Mouse (Mus musculus): Measurements from ENCODE around the gene Cc2d2a. TPM values are rescaled to one million over a fixed set of nuclear protein-coding genes. Genes with fewer than 3 reads are reported as not detected.

Cc2d2a gene
- polyA plus RNA-seq, 1 experiment from 2014 or later = 1.6 TPM

DNA sequence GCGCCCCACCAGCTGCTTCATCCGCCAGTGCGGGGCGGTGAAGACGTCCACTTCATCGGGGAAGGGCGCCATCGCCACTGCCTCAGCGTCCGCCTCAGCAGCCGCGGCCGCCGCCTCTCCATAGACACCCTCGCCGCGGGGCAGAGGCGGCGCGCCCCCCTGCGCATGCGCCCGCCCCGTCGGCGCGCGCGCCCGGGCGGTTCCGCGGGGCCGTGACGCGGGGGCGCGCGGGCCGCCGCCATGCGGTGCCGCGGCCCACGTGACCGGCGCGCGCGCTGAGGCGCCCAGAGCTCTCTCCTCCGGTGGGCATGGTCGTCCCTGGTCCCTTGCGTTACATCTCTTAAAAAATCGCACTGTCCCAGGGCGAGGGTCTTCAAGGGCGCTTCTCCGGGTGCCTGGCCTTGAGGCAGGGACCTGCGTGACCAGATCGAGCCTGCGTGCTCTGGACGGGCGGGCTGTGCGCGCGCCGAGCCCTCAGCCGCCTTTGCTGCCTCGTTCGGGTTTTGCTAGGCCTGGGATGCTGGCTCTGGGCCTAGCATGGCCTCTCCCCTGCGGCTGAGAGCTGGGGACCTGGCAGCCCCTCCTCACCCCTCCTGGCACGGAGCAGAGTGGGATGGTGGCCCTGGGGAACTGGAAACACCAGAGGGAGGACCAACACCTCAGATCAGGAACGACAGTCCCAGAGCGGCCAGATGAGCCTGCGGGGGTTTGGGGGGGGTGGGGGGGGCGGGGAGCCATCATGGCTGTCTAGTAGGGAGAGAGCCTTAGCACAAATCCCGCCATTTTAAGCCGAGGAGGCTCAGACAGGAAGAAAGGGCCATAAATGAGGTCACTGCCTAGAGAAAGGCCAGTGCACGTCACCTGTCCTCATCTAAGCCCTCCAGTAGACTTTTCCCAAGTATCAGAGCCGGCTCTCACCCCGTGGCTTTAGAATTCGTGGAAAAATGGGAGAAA lies 120.1 kb downstream of the Cc2d2a start:
- no peaks in the 10 kb centered on the region for H3K36me3 ChIP-seq
- WGBS (ENCODE audit: insufficient replicate concordance) = 4% methylated on average over 74 of the region's 82 CpGs
- ATAC-seq (ENCODE audit: low read depth) = peak; percentile 88
- peaks cover 44% of the 10 kb centered on the region for H3K4me1 ChIP-seq (replicated peaks)
- no peaks in the 10 kb centered on the region for H3K27me3 ChIP-seq
- H3K4me2 ChIP-seq = peak overlapping the region; percentile 95
- no peaks in the 10 kb centered on the region for H3K9me3 ChIP-seq (replicated peaks)
- peak overlapping the region; percentile 94 for H3K9ac ChIP-seq
- H3K27ac ChIP-seq = peak overlapping the region; percentile 81
- H3K4me3 ChIP-seq (replicated peaks) = peak overlapping the region; percentile 88
- DNase-seq = peak; percentile 66

DNA sequence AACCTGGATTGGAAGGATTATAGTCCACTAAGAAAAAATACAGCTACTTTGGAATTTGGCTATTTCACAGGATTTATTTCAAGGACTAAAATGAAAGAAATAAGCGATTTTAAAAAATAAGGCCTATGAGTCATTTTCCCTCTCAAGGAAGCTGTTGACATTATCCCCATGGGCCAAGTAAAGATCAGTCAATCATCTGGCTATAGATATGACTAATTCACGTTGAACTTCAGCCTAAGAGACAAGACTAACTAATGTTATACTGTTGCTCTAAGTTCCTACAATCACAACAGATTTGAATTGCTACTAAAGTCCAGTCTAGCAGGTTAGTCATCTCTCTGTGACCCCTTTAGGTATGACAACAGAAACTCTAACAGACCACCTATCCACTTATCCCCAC lies 121.8 kb downstream of the Cc2d2a start:
- H3K9ac ChIP-seq = no peak overlapping the region
- ATAC-seq (ENCODE audit: low read depth) = no peak
- H3K27me3 ChIP-seq = no peaks in the 10 kb centered on the region
- no peak overlapping the region for H3K27ac ChIP-seq
- no peak overlapping the region for H3K4me2 ChIP-seq
- no peaks in the 10 kb centered on the region for H3K9me3 ChIP-seq (replicated peaks)
- no peaks in the 10 kb centered on the region for H3K36me3 ChIP-seq
- WGBS (ENCODE audit: insufficient replicate concordance) = 60% methylated on average over 2 of the region's 2 CpGs
- peaks cover 34% of the 10 kb centered on the region for H3K4me1 ChIP-seq (replicated peaks)
- DNase-seq = no peak
- no peak overlapping the region for H3K4me3 ChIP-seq (replicated peaks)

DNA sequence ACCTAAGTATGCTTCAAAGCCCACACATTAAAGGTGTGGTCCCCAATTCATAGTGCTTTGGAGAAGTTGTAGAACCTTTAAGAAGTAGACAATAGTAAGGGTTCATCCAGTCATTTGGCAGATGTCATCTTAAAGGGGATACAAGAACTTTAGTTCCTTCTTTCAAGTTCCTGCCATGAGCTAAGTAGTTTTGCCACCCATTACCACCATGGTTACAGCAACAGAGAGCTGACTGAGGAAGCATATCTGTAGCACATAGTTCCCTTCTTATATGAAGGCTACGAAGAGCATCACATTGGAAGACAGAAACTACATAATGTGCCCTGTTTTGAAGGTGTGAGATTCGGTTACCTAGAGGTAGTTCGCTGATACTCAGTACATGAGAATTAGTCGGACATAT lies 124.5 kb downstream of the Cc2d2a start:
- 71% methylated on average over 4 of the region's 4 CpGs for WGBS (ENCODE audit: insufficient replicate concordance)
- Histone ChIP-seq H3K4me1 (replicated peaks) (peaks cover 16% of the 10 kb centered on the region), H3K27ac (no peak overlapping the region), H3K9ac (no peak overlapping the region), H3K4me3 (replicated peaks) (no peak overlapping the region), H3K36me3 (no peaks in the 10 kb centered on the region), H3K27me3 (no peaks in the 10 kb centered on the region), H3K4me2 (no peak overlapping the region), H3K9me3 (replicated peaks) (no peaks in the 10 kb centered on the region)
- DNase-seq (no peak), ATAC-seq (ENCODE audit: low read depth) (no peak)

DNA sequence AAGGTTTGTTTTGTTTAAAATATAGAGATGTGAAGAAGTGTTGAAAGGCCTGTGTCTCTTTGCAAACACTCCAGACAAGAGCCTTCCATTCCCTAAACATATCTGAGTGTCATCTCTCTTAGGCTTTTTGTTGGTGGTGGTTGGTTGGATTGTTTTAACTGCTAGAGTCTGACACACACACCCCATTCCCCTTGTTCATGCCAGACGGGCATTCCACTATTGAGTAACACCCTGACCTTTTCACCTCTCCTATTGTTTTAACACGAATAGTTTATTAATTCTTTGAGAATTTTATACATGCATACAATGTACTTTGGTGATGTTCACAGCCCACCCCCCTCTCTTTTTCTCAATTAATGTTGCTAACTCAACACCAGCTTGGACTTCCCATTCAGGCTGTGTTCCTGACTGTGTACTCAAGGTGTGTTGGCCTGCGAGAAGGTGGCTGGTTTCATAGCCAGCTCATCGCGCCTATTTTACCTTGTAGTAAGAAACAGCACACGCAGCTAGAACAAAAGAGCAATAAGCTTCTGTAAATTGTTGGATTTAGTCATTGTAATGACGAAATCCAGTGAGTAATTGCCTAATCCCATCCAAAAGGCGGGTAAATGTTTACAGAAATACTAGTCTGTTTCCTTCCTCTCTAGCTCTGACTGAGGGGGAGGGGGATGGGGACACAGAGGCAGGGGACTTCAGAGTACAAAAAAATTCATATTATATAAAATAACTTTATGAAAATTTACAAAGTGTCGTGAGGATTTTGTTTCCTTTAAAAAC lies 126.0 kb downstream of the Cc2d2a start:
- Histone ChIP-seq H3K9me3 (replicated peaks) (no peaks in the 10 kb centered on the region), H3K36me3 (no peaks in the 10 kb centered on the region), H3K27me3 (no peaks in the 10 kb centered on the region), H3K27ac (no peak overlapping the region), H3K4me1 (replicated peaks) (peaks cover 12% of the 10 kb centered on the region; the same call in 1 of the 2 replicates), H3K4me3 (replicated peaks) (no peak overlapping the region), H3K9ac (no peak overlapping the region), H3K4me2 (no peak overlapping the region)
- WGBS (ENCODE audit: insufficient replicate concordance) = 58% methylated on average over 9 of the region's 9 CpGs
- ATAC-seq (ENCODE audit: low read depth) (no peak), DNase-seq (no peak)

Other genes with a start within 250 kb of the Cc2d2a start
- 1.3 and 1.7 TPM in 2 replicates for gene C1qtnf7, start 146.8 kb upstream of the Cc2d2a start, polyA plus RNA-seq (2015; fragmentation: Nextera tagmentation; extraction: Ambion mirVana)
- 0.16 and 0.35 TPM in 2 replicates for gene Bst1, start 156.5 kb downstream of the Cc2d2a start, polyA plus RNA-seq (2015; fragmentation: Nextera tagmentation; extraction: Ambion mirVana)
- gene Fbxl5, start 159.3 kb downstream of the Cc2d2a start, polyA plus RNA-seq (2015; fragmentation: Nextera tagmentation; extraction: Ambion mirVana) = 22.3 and 28.4 TPM in 2 replicates
- 10.9 and 13.3 TPM in 2 replicates for gene Cd38, start 206.2 kb downstream of the Cc2d2a start, polyA plus RNA-seq (2015; fragmentation: Nextera tagmentation; extraction: Ambion mirVana)